Mouse (Mus musculus): ENCODE results near the gene Alox12e. TPM values are rescaled to one million over a fixed set of nuclear protein-coding genes. Genes with fewer than 3 reads are reported as not detected.
"Not testable (repeated sequence)": the region's sequence is repeated elsewhere in the genome, so short reads cannot be mapped to it uniquely, and the experiment has no call there.

The Alox12e gene
- polyA plus RNA-seq (2015; fragmentation: Nextera tagmentation; extraction: Ambion mirVana): not detected in 2 replicates

DNA sequence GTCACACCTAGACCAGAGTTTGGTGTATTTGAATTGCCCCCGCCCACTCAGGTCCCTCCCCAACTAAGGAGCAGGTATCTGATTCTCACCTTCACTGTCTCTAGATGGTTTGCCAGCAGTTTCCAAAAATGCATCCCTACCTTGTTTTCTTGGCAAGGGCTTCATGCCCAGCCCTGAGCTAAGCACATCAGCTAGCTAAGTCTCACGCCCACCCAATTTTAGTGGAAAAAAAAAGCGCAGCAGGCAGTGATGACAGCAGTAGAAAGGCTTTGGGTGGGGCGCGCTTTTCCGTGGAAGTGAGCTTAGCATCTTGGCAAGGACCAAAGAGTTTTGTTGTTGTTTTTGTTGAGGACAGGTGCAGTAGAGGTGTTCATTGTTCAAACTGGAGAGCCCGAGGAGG, at the start of gene Alox12e:
TSS of gene Alox12e (minus strand) at position 101 of the 400 bp plus-strand sequence.
- no peak for ATAC-seq (ENCODE audit: low FRiP score, low read depth)
- H3K4me2 ChIP-seq (replicated peaks): peak within 1 kb of the TSS; percentile 7
- H3K9me3 ChIP-seq: no peaks in the 10 kb centered on the region
- H3K4me1 ChIP-seq: no peaks in the 10 kb centered on the region; the same call in 1 of the 2 replicates
- H3K27me3 ChIP-seq: peaks cover 80% of the 10 kb centered on the region
- H3K9ac ChIP-seq: no peak within 1 kb of the TSS
- no peak within 1 kb of the TSS for H3K4me3 ChIP-seq
- 26% methylated on average over 7 of the region's 7 CpGs for WGBS
- H3K27ac ChIP-seq: no peak within 1 kb of the TSS
- H3K36me3 ChIP-seq: no peaks in the 10 kb centered on the region

DNA sequence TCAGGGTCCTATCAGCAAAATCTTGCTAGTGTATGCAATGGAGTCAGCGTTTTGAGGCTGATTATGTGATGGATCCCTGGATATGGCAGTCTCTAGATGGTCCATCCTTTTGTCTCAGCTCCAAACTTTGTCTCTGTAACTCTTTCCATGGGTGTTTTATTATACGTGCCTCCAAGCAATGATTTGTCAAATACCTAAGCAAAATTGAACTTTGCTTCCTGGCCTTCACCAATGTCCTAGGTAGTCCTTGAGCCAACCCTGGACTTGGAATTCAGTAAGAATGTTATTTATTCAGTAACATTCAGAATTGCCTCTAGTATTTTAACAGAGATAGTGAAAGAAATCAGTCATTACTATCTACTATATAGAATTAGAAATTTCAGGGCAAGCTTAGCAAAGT, 46.2 kb upstream of the Alox12e start:
- 81% methylated on average over 2 of the region's 2 CpGs for WGBS

DNA sequence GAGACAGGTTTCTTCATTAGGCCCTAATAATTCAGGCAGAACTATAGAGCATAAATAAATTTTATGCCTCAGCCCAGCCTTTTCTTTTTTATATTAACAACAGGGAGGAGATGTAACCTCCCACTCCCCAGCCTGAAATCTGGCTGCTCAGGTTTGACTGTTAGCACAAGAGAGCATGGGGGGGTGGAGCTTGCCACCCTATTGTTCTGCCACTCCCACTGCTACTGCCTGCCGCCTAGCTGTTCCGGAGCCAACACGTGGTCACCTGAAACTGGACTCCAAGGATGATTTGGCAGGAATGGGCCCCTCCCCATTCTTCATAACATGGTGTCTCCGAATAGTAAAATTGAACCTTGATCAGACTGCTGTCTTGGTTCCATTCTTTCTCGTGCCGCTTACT, 45.3 kb upstream of the Alox12e start:
- H3K4me3 ChIP-seq; H3K36me3 ChIP-seq; H3K9me3 ChIP-seq; H3K4me2 ChIP-seq (replicated peaks); H3K4me1 ChIP-seq; H3K27ac ChIP-seq; H3K27me3 ChIP-seq; ATAC-seq (ENCODE audit: low FRiP score, low read depth); H3K9ac ChIP-seq: not testable (repeated sequence)
- WGBS: 91% methylated on average over 6 of the region's 6 CpGs

More for the DNA sequence above, 46.2 kb upstream of the Alox12e start:
- not testable (repeated sequence) for ATAC-seq (ENCODE audit: low FRiP score, low read depth); H3K27ac ChIP-seq; H3K4me2 ChIP-seq (replicated peaks); H3K36me3 ChIP-seq; H3K9me3 ChIP-seq; H3K4me3 ChIP-seq; H3K9ac ChIP-seq; H3K27me3 ChIP-seq; H3K4me1 ChIP-seq

DNA sequence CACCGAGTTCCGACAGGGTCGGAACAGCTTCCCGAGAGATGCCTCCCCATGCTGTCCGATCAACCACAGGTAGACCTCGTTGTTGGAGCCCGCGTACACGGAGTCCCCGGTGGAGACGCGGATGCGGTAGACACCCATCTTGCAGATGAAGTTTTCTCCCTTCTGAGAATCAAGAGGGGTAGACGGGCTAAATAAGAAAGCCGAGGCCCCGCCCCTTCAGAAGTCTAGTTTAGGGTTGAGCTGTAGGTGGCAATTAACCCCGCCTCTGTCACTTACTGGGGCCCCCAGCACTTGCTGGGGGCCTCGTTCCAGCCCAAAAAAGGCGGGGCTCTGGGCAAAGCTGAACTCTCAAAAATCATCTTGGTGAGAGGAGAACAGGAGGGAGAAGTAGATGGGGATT, 29.4 kb upstream of the Alox12e start, which contains the start of gene Alox15:
TSS of gene Alox15 (minus strand) at position 164 of the 400 bp plus-strand sequence.
- H3K27me3 ChIP-seq: peaks cover 77% of the 10 kb centered on the region
- ATAC-seq (ENCODE audit: low FRiP score, low read depth): no peak

DNA sequence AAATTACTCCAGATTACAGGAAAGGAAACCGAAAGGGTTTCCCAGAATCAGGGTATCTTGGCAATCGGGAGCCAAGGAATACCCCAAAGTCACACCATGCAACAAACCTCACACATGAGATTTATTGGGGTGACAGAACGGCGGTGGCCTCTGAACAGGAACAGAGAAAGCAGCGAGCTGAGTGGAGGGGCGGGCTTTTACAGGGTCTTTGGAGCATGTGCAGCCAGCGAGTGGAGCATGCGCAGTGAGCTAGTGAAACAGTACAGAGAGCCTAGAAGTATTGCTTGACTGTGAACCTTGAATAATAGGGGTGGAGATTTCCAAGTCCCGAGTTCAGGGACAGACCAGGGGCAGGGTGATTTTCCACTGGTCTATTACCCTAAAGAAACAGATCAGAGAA, 26.2 kb upstream of the Alox12e start:
- H3K27me3 ChIP-seq: peaks cover 79% of the 10 kb centered on the region

More for the DNA sequence above, 29.4 kb upstream of the Alox12e start, which contains the start of gene Alox15:
- Histone ChIP-seq H3K9me3 (no peaks in the 10 kb centered on the region), H3K9ac (0 out of 2 replicates have a peak within 1 kb of the TSS, but pooled peaks have one; percentile 14), H3K4me2 (replicated peaks) (peak within 1 kb of the TSS; percentile 65), H3K4me3 (peak within 1 kb of the TSS; percentile 37), H3K4me1 (peaks cover 10% of the 10 kb centered on the region; the same call in 1 of the 2 replicates), H3K36me3 (no peaks in the 10 kb centered on the region), H3K27ac (no peak within 1 kb of the TSS)
- under 1% methylated on average over 19 of the region's 19 CpGs for WGBS

DNA sequence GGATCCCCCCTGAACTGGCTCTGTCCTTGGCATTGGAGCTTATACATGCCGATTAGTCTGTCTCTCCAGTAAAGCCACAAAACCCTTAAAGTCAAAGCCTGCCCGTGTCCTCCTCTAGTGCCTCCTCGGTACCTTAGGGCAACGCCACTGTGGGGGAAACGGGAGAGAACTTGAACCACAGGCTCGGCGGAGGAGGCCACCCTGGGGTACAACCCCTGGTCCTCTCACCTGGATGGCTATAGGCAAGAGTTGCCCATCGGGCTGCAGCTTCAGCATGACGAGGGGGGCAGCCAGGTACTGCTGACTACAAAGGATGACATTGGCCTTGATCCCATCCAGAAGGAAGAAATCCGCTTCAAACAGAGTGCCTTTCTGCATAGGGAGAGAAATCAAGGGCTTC, 25.4 kb upstream of the Alox12e start:
- 82% methylated on average over 10 of the region's 10 CpGs for WGBS
- Histone ChIP-seq H3K9ac (no peak overlapping the region), H3K36me3 (no peaks in the 10 kb centered on the region), H3K27me3 (peaks cover 72% of the 10 kb centered on the region), H3K4me1 (peaks cover 10% of the 10 kb centered on the region; the same call in 1 of the 2 replicates), H3K4me2 (replicated peaks) (no peak overlapping the region), H3K27ac (no peak overlapping the region), H3K4me3 (no peak overlapping the region), H3K9me3 (no peaks in the 10 kb centered on the region)
- ATAC-seq (ENCODE audit: low FRiP score, low read depth): no peak

More for the DNA sequence above, 26.2 kb upstream of the Alox12e start:
- Histone ChIP-seq H3K4me2 (replicated peaks) (no peak overlapping the region), H3K9ac (no peak overlapping the region), H3K27ac (no peak overlapping the region), H3K4me1 (peaks cover 10% of the 10 kb centered on the region; the same call in 1 of the 2 replicates), H3K9me3 (no peaks in the 10 kb centered on the region), H3K4me3 (no peak overlapping the region), H3K36me3 (no peaks in the 10 kb centered on the region)
- WGBS: 76% methylated on average over 9 of the region's 9 CpGs
- ATAC-seq (ENCODE audit: low FRiP score, low read depth): no peak

DNA sequence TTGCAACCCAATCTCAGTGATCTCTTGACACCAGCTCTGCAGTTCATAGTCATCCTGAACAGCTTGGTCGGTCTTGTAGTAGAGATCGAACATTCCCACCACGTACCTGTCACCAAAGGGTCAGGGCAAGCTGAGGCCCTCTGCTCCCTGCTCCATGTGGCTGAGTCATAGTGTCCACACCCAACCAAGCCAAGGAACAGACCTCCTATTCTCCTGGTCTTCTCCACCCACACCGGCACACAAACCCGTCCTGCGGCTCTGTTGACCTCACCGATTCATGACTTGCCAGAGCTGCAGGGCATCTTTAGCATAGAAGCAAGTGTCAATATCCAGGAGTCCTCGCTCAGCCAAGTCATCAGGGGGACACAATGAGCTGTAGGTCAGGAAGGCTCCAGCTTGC, 23.1 kb upstream of the Alox12e start:
- Histone ChIP-seq H3K4me3 (no peak overlapping the region), H3K9me3 (no peaks in the 10 kb centered on the region), H3K4me1 (no peaks in the 10 kb centered on the region), H3K27me3 (peaks cover 49% of the 10 kb centered on the region), H3K27ac (no peak overlapping the region), H3K9ac (no peak overlapping the region), H3K36me3 (no peaks in the 10 kb centered on the region), H3K4me2 (replicated peaks) (no peak overlapping the region)
- 93% methylated on average over 8 of the region's 8 CpGs for WGBS
- no peak for ATAC-seq (ENCODE audit: low FRiP score, low read depth)

DNA sequence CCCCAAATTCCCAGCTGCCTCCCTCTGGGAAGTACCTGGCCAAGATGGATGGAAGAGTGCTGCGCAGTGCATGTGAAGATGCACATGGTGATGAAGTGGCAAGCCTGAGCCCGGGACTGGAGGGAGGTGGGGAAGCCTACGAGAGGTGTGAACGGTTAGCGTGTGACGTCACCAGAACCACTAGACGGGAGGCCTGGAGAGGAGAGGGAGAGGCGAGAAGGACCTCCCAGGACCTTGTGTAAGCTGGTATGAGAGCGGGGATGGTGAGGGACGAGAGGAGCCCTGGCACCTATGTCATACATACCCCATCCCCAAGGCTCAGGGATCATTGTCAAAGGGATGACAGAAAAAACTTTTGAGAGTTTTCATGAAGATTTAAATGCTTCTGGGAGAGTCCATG, 22.6 kb upstream of the Alox12e start:
- no peak for ATAC-seq (ENCODE audit: low FRiP score, low read depth)
- WGBS: 76% methylated on average over 10 of the region's 10 CpGs
- no peaks in the 10 kb centered on the region for H3K9me3 ChIP-seq

DNA sequence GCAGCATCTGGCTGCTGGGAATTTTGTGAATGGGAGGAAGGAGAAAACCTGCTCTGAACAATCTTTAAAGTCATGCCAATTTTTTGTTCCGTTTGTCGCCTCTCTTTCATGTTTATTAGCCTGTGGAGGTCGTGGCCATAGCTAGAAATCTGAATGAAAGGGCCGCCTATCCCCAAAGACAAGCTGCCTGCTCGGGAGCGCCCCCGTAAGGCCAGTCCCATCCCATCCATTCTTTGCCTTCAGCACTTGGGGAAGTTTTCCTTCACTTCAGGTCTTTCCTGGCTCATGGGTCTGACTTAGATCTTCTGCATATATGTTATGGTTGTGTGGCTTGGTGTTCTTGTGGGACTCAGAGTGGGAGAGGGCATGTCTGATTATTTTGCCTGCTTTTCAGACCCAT, 17.1 kb upstream of the Alox12e start:
- Histone ChIP-seq H3K36me3 (no peaks in the 10 kb centered on the region), H3K27me3 (peaks cover 5% of the 10 kb centered on the region; the same call in 1 of the 2 replicates), H3K9ac (no peak overlapping the region), H3K4me3 (no peak overlapping the region), H3K27ac (no peak overlapping the region), H3K4me2 (replicated peaks) (no peak overlapping the region), H3K9me3 (no peaks in the 10 kb centered on the region), H3K4me1 (no peaks in the 10 kb centered on the region)
- 27% methylated on average over 7 of the region's 7 CpGs for WGBS
- no peak for ATAC-seq (ENCODE audit: low FRiP score, low read depth)

More for the DNA sequence above, 22.6 kb upstream of the Alox12e start:
- Histone ChIP-seq H3K27ac (no peak overlapping the region), H3K4me2 (replicated peaks) (no peak overlapping the region), H3K27me3 (peaks cover 44% of the 10 kb centered on the region), H3K4me1 (no peaks in the 10 kb centered on the region), H3K36me3 (no peaks in the 10 kb centered on the region), H3K4me3 (no peak overlapping the region), H3K9ac (no peak overlapping the region)

DNA sequence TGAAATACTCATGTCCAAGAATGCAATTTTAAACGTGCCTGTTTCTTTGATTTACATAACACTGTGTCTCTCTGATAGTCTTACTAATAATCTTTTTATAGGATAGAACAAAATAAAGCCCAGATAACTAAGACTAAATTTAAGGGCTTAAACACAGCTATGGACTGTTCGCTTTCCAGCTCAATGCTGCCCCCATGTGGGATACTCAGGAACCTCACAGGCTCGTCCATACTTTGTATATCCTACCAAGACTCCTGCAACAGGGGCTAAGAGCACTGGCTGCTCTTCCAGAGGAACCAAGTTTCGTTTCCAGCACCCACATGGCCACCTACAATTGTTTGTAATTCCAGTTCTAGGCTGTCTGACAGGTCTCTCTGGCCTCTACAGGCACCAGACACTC, 12.0 kb upstream of the Alox12e start:
- Histone ChIP-seq H3K4me1 (no peaks in the 10 kb centered on the region), H3K27me3 (peaks cover 3% of the 10 kb centered on the region; the same call in 1 of the 2 replicates), H3K4me3 (no peak overlapping the region), H3K27ac (no peak overlapping the region), H3K4me2 (replicated peaks) (no peak overlapping the region), H3K36me3 (no peaks in the 10 kb centered on the region), H3K9ac (no peak overlapping the region), H3K9me3 (no peaks in the 10 kb centered on the region)
- no peak for ATAC-seq (ENCODE audit: low FRiP score, low read depth)
- 36% methylated on average over 4 of the region's 4 CpGs for WGBS

DNA sequence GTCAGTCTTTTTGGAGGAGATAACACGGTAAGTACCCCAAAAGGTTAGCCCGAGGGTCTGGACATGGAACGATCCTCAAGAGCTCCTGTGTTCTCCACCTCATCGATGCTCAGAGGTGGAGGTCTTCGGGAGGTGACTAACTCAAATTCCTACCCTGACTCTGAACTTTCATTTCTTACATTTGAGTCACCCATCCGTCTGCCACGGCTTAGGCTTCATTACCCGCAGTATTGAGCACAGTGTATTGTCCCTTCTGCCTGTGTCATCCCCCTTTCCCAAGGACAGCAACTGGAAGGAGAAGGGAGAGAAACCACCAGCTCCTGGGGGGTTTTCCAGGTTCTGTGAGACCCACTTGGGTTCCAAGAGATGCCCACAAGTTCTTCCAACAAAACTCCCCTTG, 2.3 kb upstream of the Alox12e start:
- Histone ChIP-seq H3K36me3 (no peaks in the 10 kb centered on the region), H3K9ac (no peak overlapping the region), H3K27me3 (peaks cover 66% of the 10 kb centered on the region), H3K9me3 (no peaks in the 10 kb centered on the region), H3K4me3 (no peak overlapping the region), H3K27ac (no peak overlapping the region), H3K4me1 (no peaks in the 10 kb centered on the region; the same call in 1 of the 2 replicates), H3K4me2 (replicated peaks) (no peak overlapping the region)
- ATAC-seq (ENCODE audit: low FRiP score, low read depth): no peak
- 84% methylated on average over 8 of the region's 8 CpGs for WGBS

DNA sequence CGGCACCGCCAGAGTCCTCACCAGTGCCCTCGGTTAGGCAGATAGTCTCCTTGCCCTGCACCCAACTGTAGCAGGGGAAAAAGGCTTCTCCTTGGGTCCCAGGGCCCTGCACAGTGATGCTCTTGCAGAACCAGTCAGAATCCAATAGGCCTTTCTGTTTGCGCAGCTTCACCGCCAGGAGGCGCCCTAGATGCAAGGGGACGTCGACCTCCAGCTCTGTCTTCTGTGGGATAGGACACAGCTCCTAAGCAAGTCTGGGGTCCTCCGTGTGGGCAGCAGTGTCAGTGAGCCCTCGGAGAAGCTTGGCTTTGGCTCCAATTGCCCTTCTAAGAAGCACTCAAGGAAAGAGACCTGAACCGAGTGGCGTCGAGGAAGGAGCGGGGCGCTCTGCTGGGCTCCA, 764 bp downstream of the Alox12e start:
- Histone ChIP-seq H3K4me2 (replicated peaks) (peak overlapping the region; percentile 7; the same call in 1 of the 2 replicates), H3K27me3 (peaks cover 79% of the 10 kb centered on the region), H3K27ac (no peak overlapping the region), H3K36me3 (no peaks in the 10 kb centered on the region), H3K4me3 (no peak overlapping the region), H3K9ac (no peak overlapping the region), H3K9me3 (no peaks in the 10 kb centered on the region), H3K4me1 (no peaks in the 10 kb centered on the region; the same call in 1 of the 2 replicates)
- WGBS: 4% methylated on average over 15 of the region's 15 CpGs
- ATAC-seq (ENCODE audit: low FRiP score, low read depth): no peak

DNA sequence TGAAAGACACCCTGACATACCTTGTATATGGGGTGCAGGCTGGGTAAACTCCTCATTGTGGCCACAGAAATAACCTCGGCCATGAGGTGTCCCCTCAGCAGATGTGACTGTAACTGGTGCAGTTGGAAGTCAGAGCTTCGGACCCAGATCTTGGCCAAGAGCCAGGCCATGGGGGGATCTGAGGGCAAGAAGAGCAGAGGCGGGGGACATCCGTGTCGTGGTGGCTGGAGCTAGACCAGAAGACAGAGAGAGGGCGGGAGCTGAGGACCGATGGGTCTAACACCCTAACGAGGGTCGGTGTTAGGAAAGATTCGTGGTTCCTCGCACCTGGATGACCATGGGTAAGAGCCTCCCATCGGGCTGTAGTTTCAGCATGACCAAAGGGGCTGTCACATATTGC, 2.8 kb downstream of the Alox12e start:
- Histone ChIP-seq H3K9ac (no peak overlapping the region), H3K27ac (no peak overlapping the region), H3K9me3 (no peaks in the 10 kb centered on the region), H3K4me3 (no peak overlapping the region), H3K36me3 (no peaks in the 10 kb centered on the region), H3K4me1 (no peaks in the 10 kb centered on the region; the same call in 1 of the 2 replicates), H3K4me2 (replicated peaks) (no peak overlapping the region), H3K27me3 (peaks cover 75% of the 10 kb centered on the region)
- WGBS: 81% methylated on average over 12 of the region's 12 CpGs
- no peak for ATAC-seq (ENCODE audit: low FRiP score, low read depth)

All from limb, embryonic 13.5 days (tissue).